Mouse (Mus musculus): ENCODE results near the gene Fam120a. TPM values are rescaled to one million over a fixed set of nuclear protein-coding genes. Genes with fewer than 3 reads are reported as not detected.
A peak's percentile ranks its signal among the peaks of the same experiment; 100 is the strongest.

Fam120a gene
- polyA plus RNA-seq, 1 experiment = 73.5 TPM

DNA sequence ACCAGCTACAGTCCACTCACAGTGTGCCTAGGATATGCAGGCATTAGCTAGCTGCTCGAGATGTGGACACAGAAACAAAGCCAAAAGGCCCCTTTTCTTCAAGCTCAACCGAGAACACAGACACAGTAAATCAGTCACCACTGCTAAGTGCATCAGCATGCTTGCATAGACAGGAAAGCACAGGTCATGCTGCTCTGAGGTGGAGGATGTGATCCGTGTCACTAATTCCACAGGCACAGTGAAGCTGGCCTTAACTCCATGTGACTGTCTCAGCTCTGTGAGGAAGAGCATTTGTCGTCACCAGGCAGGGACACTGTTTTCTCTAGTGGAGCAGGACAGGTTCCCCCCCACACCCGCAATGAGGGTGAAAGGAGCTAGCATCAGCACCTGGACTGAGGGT, 5.4 kb upstream of the Fam120a start:
- H3K4me3 ChIP-seq (ENCODE audit: insufficient read depth, poor library complexity, severe bottlenecking) = no peak overlapping the region
- peaks cover 9% of the 10 kb centered on the region for H3K79me2 ChIP-seq (ENCODE audit: control insufficient read depth, insufficient read depth)
- no peak overlapping the region for H3ac ChIP-seq (ENCODE audit: control insufficient read depth, insufficient read length, low read depth)
- no peaks in the 10 kb centered on the region for H3K27me3 ChIP-seq (ENCODE audit: control insufficient read depth, insufficient read depth, insufficient read length)
- TF ChIP-seq USF1 (IDR thresholded peaks at IDR 0.05; ENCODE audit: low read depth) = no peak
- TF ChIP-seq CEBPB (IDR thresholded peaks at IDR 0.05; ENCODE audit: low read depth) = no peak
- no peak for TF ChIP-seq MYOD1 (IDR thresholded peaks at IDR 0.05; ENCODE audit: control insufficient read depth, insufficient read length, low read depth)
- TF ChIP-seq MYOG (IDR thresholded peaks at IDR 0.05; ENCODE audit: control insufficient read depth, extremely low read depth, insufficient read length) = no peak
- TF ChIP-seq CTCF (IDR thresholded peaks at IDR 0.05; ENCODE audit: control insufficient read depth, insufficient read depth, insufficient read length) = no peak
- no peak for TF ChIP-seq MAX (IDR thresholded peaks at IDR 0.05)
- no peak for TF ChIP-seq FOSL1 (IDR thresholded peaks at IDR 0.05; ENCODE audit: insufficient read depth, low read length, poor library complexity, severe bottlenecking)
- peaks cover 5% of the 10 kb centered on the region for H3K36me3 ChIP-seq (ENCODE audit: control insufficient read depth, insufficient read depth)
- peaks cover 2% of the 10 kb centered on the region for H3K79me3 ChIP-seq (ENCODE audit: low read depth)

DNA sequence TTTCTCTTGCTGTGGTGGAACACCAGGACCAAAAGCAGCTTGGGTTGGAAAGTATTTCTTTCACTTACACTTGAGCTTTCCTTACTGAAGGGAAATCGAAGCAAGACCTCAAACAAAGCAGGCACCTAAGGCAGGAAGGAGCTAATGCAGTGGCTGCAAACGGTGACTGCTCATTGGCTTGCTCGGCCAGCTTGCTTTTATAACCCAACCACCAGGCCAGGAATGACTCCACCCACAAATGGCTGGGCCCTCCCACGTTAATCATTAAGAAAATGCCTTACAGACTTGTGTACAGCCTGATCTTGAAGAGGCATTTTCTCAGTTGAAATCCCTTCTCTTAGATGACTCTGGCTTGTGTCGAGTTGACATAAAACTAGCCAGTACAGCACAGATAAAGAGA, 3.2 kb upstream of the Fam120a start:
- Histone ChIP-seq H3ac (ENCODE audit: control insufficient read depth, insufficient read length, low read depth) (no peak overlapping the region), H3K36me3 (ENCODE audit: control insufficient read depth, insufficient read depth) (peaks cover 5% of the 10 kb centered on the region), H3K4me3 (ENCODE audit: insufficient read depth, poor library complexity, severe bottlenecking) (no peak overlapping the region), H3K79me2 (ENCODE audit: control insufficient read depth, insufficient read depth) (peaks cover 27% of the 10 kb centered on the region), H3K79me3 (ENCODE audit: low read depth) (peaks cover 17% of the 10 kb centered on the region), H3K27me3 (ENCODE audit: control insufficient read depth, insufficient read depth, insufficient read length) (no peaks in the 10 kb centered on the region)
- TF ChIP-seq FOSL1 (IDR thresholded peaks at IDR 0.05; ENCODE audit: insufficient read depth, low read length, poor library complexity, severe bottlenecking) = no peak
- no peak for TF ChIP-seq MAX (IDR thresholded peaks at IDR 0.05)
- no peak for TF ChIP-seq MYOD1 (IDR thresholded peaks at IDR 0.05; ENCODE audit: control insufficient read depth, insufficient read length, low read depth)
- TF ChIP-seq CEBPB (IDR thresholded peaks at IDR 0.05; ENCODE audit: low read depth) = no peak
- TF ChIP-seq USF1 (IDR thresholded peaks at IDR 0.05; ENCODE audit: low read depth) = no peak
- no peak for TF ChIP-seq MYOG (IDR thresholded peaks at IDR 0.05; ENCODE audit: control insufficient read depth, extremely low read depth, insufficient read length)
- TF ChIP-seq CTCF (IDR thresholded peaks at IDR 0.05; ENCODE audit: control insufficient read depth, insufficient read depth, insufficient read length) = no peak

DNA sequence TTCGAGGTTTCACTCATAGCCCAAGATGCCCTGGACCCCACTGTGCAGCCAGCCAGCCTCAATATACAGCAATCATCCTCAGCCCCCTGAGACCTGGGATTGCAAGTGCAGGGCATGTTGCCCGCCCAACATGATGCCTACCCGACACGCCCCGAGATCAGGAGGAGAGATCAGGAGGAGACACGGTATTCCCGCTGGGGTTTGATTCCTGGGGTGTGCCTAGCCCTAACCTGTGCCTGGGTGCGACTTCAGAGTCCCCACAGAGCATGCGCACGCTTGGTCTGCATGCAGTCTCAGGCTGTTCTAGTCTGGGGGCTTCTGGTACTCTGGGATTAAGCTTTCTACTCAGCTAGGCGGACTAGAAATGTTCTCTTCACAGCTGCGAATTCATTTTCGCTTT, 2.7 kb upstream of the Fam120a start:
- Histone ChIP-seq H3ac (ENCODE audit: control insufficient read depth, insufficient read length, low read depth) (no peak overlapping the region), H3K27me3 (ENCODE audit: control insufficient read depth, insufficient read depth, insufficient read length) (no peaks in the 10 kb centered on the region), H3K79me2 (ENCODE audit: control insufficient read depth, insufficient read depth) (peaks cover 32% of the 10 kb centered on the region), H3K36me3 (ENCODE audit: control insufficient read depth, insufficient read depth) (peaks cover 5% of the 10 kb centered on the region), H3K79me3 (ENCODE audit: low read depth) (peaks cover 21% of the 10 kb centered on the region), H3K4me3 (ENCODE audit: insufficient read depth, poor library complexity, severe bottlenecking) (no peak overlapping the region)
- TF ChIP-seq USF1 (IDR thresholded peaks at IDR 0.05; ENCODE audit: low read depth) = no peak
- TF ChIP-seq MYOG (IDR thresholded peaks at IDR 0.05; ENCODE audit: control insufficient read depth, extremely low read depth, insufficient read length) = no peak
- TF ChIP-seq CTCF (IDR thresholded peaks at IDR 0.05; ENCODE audit: control insufficient read depth, insufficient read depth, insufficient read length) = no peak
- TF ChIP-seq FOSL1 (IDR thresholded peaks at IDR 0.05; ENCODE audit: insufficient read depth, low read length, poor library complexity, severe bottlenecking) = no peak
- no peak for TF ChIP-seq MAX (IDR thresholded peaks at IDR 0.05)
- TF ChIP-seq MYOD1 (IDR thresholded peaks at IDR 0.05; ENCODE audit: control insufficient read depth, insufficient read length, low read depth) = no peak
- no peak for TF ChIP-seq CEBPB (IDR thresholded peaks at IDR 0.05; ENCODE audit: low read depth)

DNA sequence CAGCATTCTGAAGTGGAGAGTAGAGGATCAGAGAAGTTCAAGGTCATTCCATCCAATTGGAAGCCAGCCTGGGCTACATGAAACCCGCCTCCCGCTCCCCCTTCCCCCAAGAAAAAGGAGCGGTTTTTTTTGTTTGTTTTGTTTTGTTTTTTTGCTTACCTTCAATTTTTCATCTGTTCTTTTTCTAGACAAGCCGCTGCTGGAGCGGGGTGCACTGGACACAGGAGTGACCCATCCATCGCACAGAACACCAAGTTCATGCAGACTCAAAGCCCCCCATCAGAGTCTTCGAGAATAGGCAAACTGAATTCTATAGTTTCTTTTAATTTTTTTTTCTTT, 902 bp upstream of the Fam120a start:
- H3K4me3 ChIP-seq (ENCODE audit: insufficient read depth, poor library complexity, severe bottlenecking) = peak overlapping the region; percentile 87

GRCm38 (mm10) chr13:48966851-48967821, 681 bp downstream of the Fam120a start:
- H3K4me3 ChIP-seq (ENCODE audit: insufficient read depth, poor library complexity, severe bottlenecking) = peak overlapping the region; percentile 87
- H3K27me3 ChIP-seq (ENCODE audit: control insufficient read depth, insufficient read depth, insufficient read length) = no peaks in the 10 kb centered on the region
- H3K79me3 ChIP-seq (ENCODE audit: low read depth) = peaks cover 54% of the 10 kb centered on the region
- H3ac ChIP-seq (ENCODE audit: control insufficient read depth, insufficient read length, low read depth) = peak overlapping the region; percentile 82
- peaks cover 66% of the 10 kb centered on the region for H3K79me2 ChIP-seq (ENCODE audit: control insufficient read depth, insufficient read depth)
- no peak for TF ChIP-seq MYOG (IDR thresholded peaks at IDR 0.05; ENCODE audit: control insufficient read depth, extremely low read depth, insufficient read length)
- no peak for TF ChIP-seq MYOD1 (IDR thresholded peaks at IDR 0.05; ENCODE audit: control insufficient read depth, insufficient read length, low read depth)
- TF ChIP-seq CEBPB (IDR thresholded peaks at IDR 0.05; ENCODE audit: low read depth) = no peak
- no peak for TF ChIP-seq USF1 (IDR thresholded peaks at IDR 0.05; ENCODE audit: low read depth)
- no peak for TF ChIP-seq FOSL1 (IDR thresholded peaks at IDR 0.05; ENCODE audit: insufficient read depth, low read length, poor library complexity, severe bottlenecking)
- no peak for TF ChIP-seq MAX (IDR thresholded peaks at IDR 0.05)
- no peak for TF ChIP-seq CTCF (IDR thresholded peaks at IDR 0.05; ENCODE audit: control insufficient read depth, insufficient read depth, insufficient read length)
- peaks cover 5% of the 10 kb centered on the region for H3K36me3 ChIP-seq (ENCODE audit: control insufficient read depth, insufficient read depth)

More for the DNA sequence above, 902 bp upstream of the Fam120a start:
- Histone ChIP-seq H3K27me3 (ENCODE audit: control insufficient read depth, insufficient read depth, insufficient read length) (no peaks in the 10 kb centered on the region), H3K79me3 (ENCODE audit: low read depth) (peaks cover 40% of the 10 kb centered on the region), H3ac (ENCODE audit: control insufficient read depth, insufficient read length, low read depth) (peak overlapping the region; percentile 82), H3K79me2 (ENCODE audit: control insufficient read depth, insufficient read depth) (peaks cover 50% of the 10 kb centered on the region), H3K36me3 (ENCODE audit: control insufficient read depth, insufficient read depth) (peaks cover 5% of the 10 kb centered on the region)
- no peak for TF ChIP-seq MYOG (IDR thresholded peaks at IDR 0.05; ENCODE audit: control insufficient read depth, extremely low read depth, insufficient read length)
- no peak for TF ChIP-seq USF1 (IDR thresholded peaks at IDR 0.05; ENCODE audit: low read depth)
- TF ChIP-seq FOSL1 (IDR thresholded peaks at IDR 0.05; ENCODE audit: insufficient read depth, low read length, poor library complexity, severe bottlenecking) = no peak
- no peak for TF ChIP-seq MAX (IDR thresholded peaks at IDR 0.05)
- TF ChIP-seq CTCF (IDR thresholded peaks at IDR 0.05; ENCODE audit: control insufficient read depth, insufficient read depth, insufficient read length) = no peak
- no peak for TF ChIP-seq CEBPB (IDR thresholded peaks at IDR 0.05; ENCODE audit: low read depth)
- TF ChIP-seq MYOD1 (IDR thresholded peaks at IDR 0.05; ENCODE audit: control insufficient read depth, insufficient read length, low read depth) = no peak

All from C2C12 (cell line).